Mouse (Mus musculus): ENCODE results near the gene Adamts5. TPM values are rescaled to one million over a fixed set of nuclear protein-coding genes. Genes with fewer than 3 reads are reported as not detected.

Adamts5 gene
- 3.2 and 4.9 TPM in 2 replicates for polyA plus RNA-seq (2014; fragmentation: Nextera tagmentation; extraction: Ambion mirVana)

DNA sequence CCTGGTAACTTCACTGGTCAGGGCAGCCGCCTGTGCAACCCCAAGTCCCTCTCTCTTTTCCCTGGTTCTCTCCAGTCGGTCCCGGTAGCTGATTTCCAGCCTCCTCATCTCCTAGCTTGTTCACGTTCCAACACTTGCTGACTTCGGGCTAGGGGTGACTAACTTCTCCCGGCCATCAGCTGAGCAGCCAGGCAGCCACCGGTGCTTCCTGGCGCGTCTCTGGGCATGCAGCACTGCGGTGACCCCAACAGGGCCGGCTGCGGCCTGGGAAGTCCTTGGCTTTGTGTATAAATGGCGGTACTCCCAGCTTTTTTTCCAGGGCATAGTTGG is at the start of gene Adamts5:
Gene Adamts5 (minus strand): TSS at position 248 of the 330 bp plus-strand sequence.
- peaks cover 4% of the 10 kb centered on the region; the same call in 1 of the 2 replicates for H3K27me3 ChIP-seq (ENCODE audit: control insufficient read depth, insufficient read depth, low read length)
- H3K4me1 ChIP-seq (ENCODE audit: control insufficient read depth, insufficient read depth, low read length): peaks cover 3% of the 10 kb centered on the region; the same call in 1 of the 2 replicates
- no peaks in the 10 kb centered on the region for H3K9me3 ChIP-seq (ENCODE audit: control insufficient read depth, low read length)
- H3K9ac ChIP-seq (replicated peaks; ENCODE audit: low read depth, low read length): peak within 1 kb of the TSS; percentile 57
- peak within 1 kb of the TSS; percentile 94 for H3K4me2 ChIP-seq (ENCODE audit: low read depth, low read length)
- no peaks in the 10 kb centered on the region for H3K36me3 ChIP-seq (ENCODE audit: control insufficient read depth, insufficient read depth, low read length)
- peak within 1 kb of the TSS; percentile 46 for H3K27ac ChIP-seq (ENCODE audit: low read depth, low read length)
- WGBS: 6% methylated on average over 13 of the region's 13 CpGs
- ATAC-seq (ENCODE audit: low read depth): peak; percentile 9; the same call in 1 of the 2 replicates
- peak within 1 kb of the TSS; percentile 60 for H3K4me3 ChIP-seq (ENCODE audit: low read depth, low read length)

DNA sequence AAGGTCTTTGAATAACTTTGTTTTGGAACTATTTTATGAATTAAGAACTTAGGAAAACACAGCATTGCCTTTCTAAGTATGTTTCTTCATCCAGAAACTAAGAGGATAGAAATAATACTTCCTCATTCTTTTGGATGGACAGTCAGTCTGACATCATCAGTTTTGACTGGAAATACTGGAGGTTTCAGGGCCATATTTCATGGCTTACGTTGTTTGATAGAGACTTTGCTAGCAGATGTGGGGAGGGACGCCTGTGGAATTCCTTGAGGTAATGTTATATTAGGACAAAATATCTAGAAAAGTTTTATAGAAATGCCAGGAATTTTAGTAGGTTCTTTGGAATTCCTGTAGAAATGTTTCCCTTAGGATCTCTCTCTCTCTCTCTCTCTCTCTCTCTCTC is 48.7 kb upstream of the Adamts5 start:
- Histone ChIP-seq H3K27me3 (ENCODE audit: control insufficient read depth, insufficient read depth, low read length) (no peaks in the 10 kb centered on the region), H3K4me3 (ENCODE audit: low read depth, low read length) (no peak overlapping the region), H3K36me3 (ENCODE audit: control insufficient read depth, insufficient read depth, low read length) (no peaks in the 10 kb centered on the region), H3K4me1 (ENCODE audit: control insufficient read depth, insufficient read depth, low read length) (no peaks in the 10 kb centered on the region), H3K9me3 (ENCODE audit: control insufficient read depth, low read length) (no peaks in the 10 kb centered on the region), H3K27ac (ENCODE audit: low read depth, low read length) (no peak overlapping the region), H3K4me2 (ENCODE audit: low read depth, low read length) (no peak overlapping the region), H3K9ac (replicated peaks; ENCODE audit: low read depth, low read length) (no peak overlapping the region)
- WGBS: 77% methylated on average over 2 of the region's 2 CpGs
- no peak for ATAC-seq (ENCODE audit: low read depth)

DNA sequence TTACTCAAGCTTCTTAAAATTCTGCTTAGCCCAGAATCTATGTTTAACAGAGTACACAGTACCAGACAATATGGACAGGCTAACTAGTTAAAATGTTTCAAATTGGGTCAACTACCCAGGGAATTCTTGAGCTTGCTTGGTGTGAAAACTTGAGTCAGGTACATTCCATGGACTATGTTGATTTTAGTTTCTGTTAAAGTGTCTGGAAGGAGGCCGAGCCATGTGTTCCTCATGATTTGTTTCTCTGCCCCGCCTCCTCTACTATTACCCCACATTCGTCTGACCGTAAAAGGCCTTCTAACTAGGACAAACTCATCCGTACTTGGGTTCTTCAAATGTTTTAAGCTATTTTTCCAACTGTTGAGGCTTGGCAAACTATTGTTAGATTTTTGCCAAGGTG is 24.4 kb upstream of the Adamts5 start:
- WGBS: 78% methylated on average over 5 of the region's 5 CpGs
- ATAC-seq (ENCODE audit: low read depth): no peak

DNA sequence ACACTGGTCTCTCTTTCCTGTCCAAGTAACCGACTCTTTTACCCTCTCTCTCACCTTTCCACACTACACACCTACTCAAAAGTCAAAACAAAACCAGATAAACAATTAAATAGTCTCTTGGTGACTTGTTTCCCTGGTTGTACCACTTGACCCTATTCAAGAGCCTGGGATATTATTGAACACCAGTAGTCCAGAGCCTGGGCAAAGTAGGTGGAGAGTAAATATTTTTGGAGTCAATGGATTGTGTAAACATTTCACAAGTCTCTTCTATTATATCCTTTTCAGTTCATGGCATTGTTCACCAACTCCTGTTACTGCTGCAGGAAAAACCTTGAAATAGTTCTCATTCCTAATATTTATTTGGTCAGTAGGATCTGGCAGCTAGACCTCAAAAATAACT is 20.8 kb upstream of the Adamts5 start:
- Histone ChIP-seq H3K27me3 (ENCODE audit: control insufficient read depth, insufficient read depth, low read length) (no peaks in the 10 kb centered on the region), H3K4me1 (ENCODE audit: control insufficient read depth, insufficient read depth, low read length) (no peaks in the 10 kb centered on the region), H3K4me3 (ENCODE audit: low read depth, low read length) (no peak overlapping the region), H3K36me3 (ENCODE audit: control insufficient read depth, insufficient read depth, low read length) (no peaks in the 10 kb centered on the region), H3K9ac (replicated peaks; ENCODE audit: low read depth, low read length) (no peak overlapping the region), H3K27ac (ENCODE audit: low read depth, low read length) (no peak overlapping the region), H3K9me3 (ENCODE audit: control insufficient read depth, low read length) (no peaks in the 10 kb centered on the region), H3K4me2 (ENCODE audit: low read depth, low read length) (no peak overlapping the region)
- WGBS: 92% methylated on average over 1 of the region's 1 CpGs
- ATAC-seq (ENCODE audit: low read depth): no peak

More for the DNA sequence above, 24.4 kb upstream of the Adamts5 start:
- Histone ChIP-seq H3K9ac (replicated peaks; ENCODE audit: low read depth, low read length) (no peak overlapping the region), H3K9me3 (ENCODE audit: control insufficient read depth, low read length) (no peaks in the 10 kb centered on the region), H3K27me3 (ENCODE audit: control insufficient read depth, insufficient read depth, low read length) (no peaks in the 10 kb centered on the region), H3K4me1 (ENCODE audit: control insufficient read depth, insufficient read depth, low read length) (no peaks in the 10 kb centered on the region), H3K4me3 (ENCODE audit: low read depth, low read length) (no peak overlapping the region), H3K4me2 (ENCODE audit: low read depth, low read length) (no peak overlapping the region), H3K27ac (ENCODE audit: low read depth, low read length) (no peak overlapping the region), H3K36me3 (ENCODE audit: control insufficient read depth, insufficient read depth, low read length) (no peaks in the 10 kb centered on the region)

DNA sequence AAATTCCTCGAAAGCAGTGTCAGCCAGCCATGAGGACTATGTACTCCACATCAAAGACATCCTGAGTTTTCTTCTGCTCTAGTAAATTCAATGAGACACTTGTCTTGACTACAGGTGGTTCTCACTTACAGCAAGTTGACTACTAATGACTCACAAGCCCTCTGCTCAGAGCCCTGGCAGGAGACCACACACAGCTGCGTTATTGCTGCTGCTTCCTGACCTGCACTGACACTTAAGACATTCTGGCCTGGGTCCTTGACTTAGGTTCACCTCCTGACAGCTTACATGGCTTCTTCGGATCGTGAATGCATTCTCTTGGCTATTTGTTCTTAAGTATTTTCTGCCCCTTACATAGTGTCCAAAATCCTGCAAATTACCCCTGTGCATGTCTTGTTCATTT is 18.5 kb upstream of the Adamts5 start:
- no peaks in the 10 kb centered on the region for H3K27me3 ChIP-seq (ENCODE audit: control insufficient read depth, insufficient read depth, low read length)
- ATAC-seq (ENCODE audit: low read depth): no peak
- H3K36me3 ChIP-seq (ENCODE audit: control insufficient read depth, insufficient read depth, low read length): no peaks in the 10 kb centered on the region
- H3K27ac ChIP-seq (ENCODE audit: low read depth, low read length): no peak overlapping the region
- no peak overlapping the region for H3K9ac ChIP-seq (replicated peaks; ENCODE audit: low read depth, low read length)
- WGBS: 86% methylated on average over 4 of the region's 4 CpGs
- no peak overlapping the region for H3K4me3 ChIP-seq (ENCODE audit: low read depth, low read length)
- H3K9me3 ChIP-seq (ENCODE audit: control insufficient read depth, low read length): no peaks in the 10 kb centered on the region
- H3K4me2 ChIP-seq (ENCODE audit: low read depth, low read length): no peak overlapping the region
- no peaks in the 10 kb centered on the region for H3K4me1 ChIP-seq (ENCODE audit: control insufficient read depth, insufficient read depth, low read length)

DNA sequence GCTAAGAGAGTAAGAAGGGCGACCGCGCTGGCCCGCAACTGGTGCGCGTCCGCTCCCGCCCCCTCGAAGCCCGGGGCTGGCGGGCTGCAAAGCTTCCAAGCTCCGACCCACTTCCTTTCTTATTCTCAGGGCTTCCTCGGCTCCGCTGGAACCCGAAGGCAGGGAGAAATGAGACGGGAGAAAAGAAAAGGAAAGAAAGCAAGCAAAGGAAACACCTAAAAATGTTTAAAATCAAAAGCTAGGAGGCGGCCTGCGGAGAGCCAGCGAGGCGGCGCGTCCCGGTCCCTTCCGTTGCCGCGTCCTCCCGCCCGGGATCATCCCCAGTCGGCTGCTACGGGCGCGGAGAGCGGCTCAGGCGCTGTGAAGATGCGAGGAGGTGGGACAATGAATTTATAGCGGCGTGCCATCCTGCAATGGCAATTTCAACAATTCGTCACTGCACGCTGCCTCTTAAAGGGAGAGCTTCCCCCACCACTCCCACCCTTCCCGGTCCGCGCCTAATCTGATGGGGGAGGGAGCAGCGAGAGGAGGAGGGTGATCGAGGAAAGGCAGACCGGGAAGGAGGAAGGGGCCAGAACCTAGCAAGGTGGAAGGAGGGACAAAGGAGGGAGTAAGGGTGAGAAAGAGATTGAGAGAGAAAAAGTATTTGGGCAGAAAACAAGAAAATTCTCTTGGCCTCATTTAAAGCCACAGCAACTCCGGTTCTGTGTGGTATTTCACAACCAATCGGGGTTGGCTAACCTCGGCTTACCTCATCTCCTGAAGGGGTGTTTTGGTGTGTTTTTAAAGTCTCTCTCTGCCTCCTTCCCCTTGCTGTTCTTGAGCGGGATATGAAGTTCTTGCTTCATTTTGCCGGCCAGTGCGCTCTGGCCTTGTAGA is 687 bp downstream of the Adamts5 start:
- H3K9me3 ChIP-seq (ENCODE audit: control insufficient read depth, low read length): no peaks in the 10 kb centered on the region
- WGBS: under 1% methylated on average over 51 of the region's 51 CpGs
- peak overlapping the region; percentile 46 for H3K27ac ChIP-seq (ENCODE audit: low read depth, low read length)
- H3K4me1 ChIP-seq (ENCODE audit: control insufficient read depth, insufficient read depth, low read length): peaks cover 3% of the 10 kb centered on the region; the same call in 1 of the 2 replicates
- H3K4me2 ChIP-seq (ENCODE audit: low read depth, low read length): peak overlapping the region; percentile 94
- H3K9ac ChIP-seq (replicated peaks; ENCODE audit: low read depth, low read length): peak overlapping the region; percentile 57
- peak; percentile 72 for ATAC-seq (ENCODE audit: low read depth)
- H3K36me3 ChIP-seq (ENCODE audit: control insufficient read depth, insufficient read depth, low read length): no peaks in the 10 kb centered on the region
- H3K27me3 ChIP-seq (ENCODE audit: control insufficient read depth, insufficient read depth, low read length): peaks cover 4% of the 10 kb centered on the region; the same call in 1 of the 2 replicates
- peak overlapping the region; percentile 60 for H3K4me3 ChIP-seq (ENCODE audit: low read depth, low read length)

DNA sequence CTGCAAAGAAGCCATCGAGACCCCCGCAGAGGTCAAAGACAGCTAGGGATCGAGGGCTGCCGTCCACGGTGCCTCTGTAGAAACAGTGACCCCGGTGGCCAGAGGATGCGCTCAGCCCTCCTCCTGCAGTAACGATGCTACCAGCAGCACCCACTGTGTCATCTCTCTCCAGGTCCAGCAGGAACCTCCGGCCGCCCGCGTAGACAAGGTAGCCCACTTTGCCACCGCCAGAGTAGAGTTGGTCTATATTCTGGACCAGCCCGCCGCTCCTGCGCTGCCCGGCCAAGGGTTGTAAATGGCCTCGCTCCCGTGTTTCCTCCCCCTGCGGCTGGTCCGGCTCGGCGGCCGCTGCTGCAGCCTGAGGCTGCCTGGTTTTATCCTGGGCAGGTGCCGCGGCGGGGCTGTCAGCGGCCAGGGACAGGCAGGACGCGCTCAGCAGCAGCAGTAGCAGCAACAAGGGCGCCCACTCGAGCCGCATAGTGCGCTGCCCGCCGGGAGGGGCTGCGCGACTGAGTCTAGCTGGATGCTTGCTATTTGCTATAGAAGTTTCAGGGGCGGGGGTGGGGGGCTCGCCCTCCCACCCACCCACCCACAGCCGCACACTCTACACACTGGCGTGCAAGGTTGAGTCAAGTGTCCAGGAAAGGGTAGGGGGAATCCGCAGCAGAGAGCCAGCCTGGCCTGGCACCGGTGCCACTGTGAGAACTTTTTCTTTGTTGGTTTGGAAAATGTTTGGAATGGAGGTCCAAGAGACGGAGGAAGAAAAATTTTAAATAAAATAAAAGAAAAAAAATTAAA is 1.6 kb downstream of the Adamts5 start:
- Histone ChIP-seq H3K9me3 (ENCODE audit: control insufficient read depth, low read length) (no peaks in the 10 kb centered on the region), H3K36me3 (ENCODE audit: control insufficient read depth, insufficient read depth, low read length) (no peaks in the 10 kb centered on the region), H3K4me2 (ENCODE audit: low read depth, low read length) (peak overlapping the region; percentile 94), H3K27me3 (ENCODE audit: control insufficient read depth, insufficient read depth, low read length) (peaks cover 4% of the 10 kb centered on the region; the same call in 1 of the 2 replicates), H3K4me1 (ENCODE audit: control insufficient read depth, insufficient read depth, low read length) (peaks cover 3% of the 10 kb centered on the region; the same call in 1 of the 2 replicates), H3K27ac (ENCODE audit: low read depth, low read length) (no peak overlapping the region; the same call in 1 of the 2 replicates), H3K9ac (replicated peaks; ENCODE audit: low read depth, low read length) (peak overlapping the region; percentile 57), H3K4me3 (ENCODE audit: low read depth, low read length) (peak overlapping the region; percentile 60)
- WGBS: under 1% methylated on average over 39 of the region's 45 CpGs
- ATAC-seq (ENCODE audit: low read depth): peak; percentile 65

DNA sequence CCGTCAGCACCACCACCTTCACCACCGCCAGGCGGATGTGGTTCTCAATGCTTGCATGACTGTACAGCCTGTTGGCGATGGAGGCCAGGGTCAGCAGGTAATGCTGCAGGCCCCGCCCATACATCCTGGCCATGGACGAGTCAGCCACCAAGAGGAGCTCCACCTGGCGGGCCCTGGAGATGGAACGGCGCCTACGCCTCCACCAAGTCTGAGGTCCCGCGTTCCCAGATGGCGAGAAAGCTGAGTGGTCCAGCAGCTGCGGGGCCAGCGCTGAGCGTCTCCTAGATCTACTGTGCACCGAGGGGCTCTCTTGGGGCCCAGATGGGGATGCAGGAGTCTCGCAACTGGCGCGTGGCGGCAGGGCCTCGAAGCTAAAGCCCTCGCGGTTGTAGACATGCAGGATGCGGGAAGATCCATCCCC is 2.3 kb downstream of the Adamts5 start:
- Histone ChIP-seq H3K27ac (ENCODE audit: low read depth, low read length) (no peak overlapping the region), H3K4me2 (ENCODE audit: low read depth, low read length) (peak overlapping the region; percentile 94), H3K9me3 (ENCODE audit: control insufficient read depth, low read length) (no peaks in the 10 kb centered on the region), H3K9ac (replicated peaks; ENCODE audit: low read depth, low read length) (peak overlapping the region; percentile 57), H3K4me1 (ENCODE audit: control insufficient read depth, insufficient read depth, low read length) (peaks cover 3% of the 10 kb centered on the region; the same call in 1 of the 2 replicates), H3K27me3 (ENCODE audit: control insufficient read depth, insufficient read depth, low read length) (peaks cover 4% of the 10 kb centered on the region; the same call in 1 of the 2 replicates), H3K36me3 (ENCODE audit: control insufficient read depth, insufficient read depth, low read length) (no peaks in the 10 kb centered on the region), H3K4me3 (ENCODE audit: low read depth, low read length) (peak overlapping the region; percentile 60)
- peak; percentile 52 for ATAC-seq (ENCODE audit: low read depth)
- 18% methylated on average over 25 of the region's 25 CpGs for WGBS

Data from neural tube, embryonic 14.5 days (tissue).